Mouse (Mus musculus): ENCODE measurements around the gene Nphp4.

- TF ChIP-seq MYOD1 (IDR thresholded peaks at IDR 0.05; ENCODE audit: control insufficient read depth in 1 of 3, insufficient read length in 2 of 3, low read depth in 2 of 3) (no peak), POLR2A (IDR thresholded peaks at IDR 0.05; ENCODE audit: insufficient read length, low read depth) (no peak), TCF12 (IDR thresholded peaks at IDR 0.05; ENCODE audit: insufficient read depth, poor library complexity, severe bottlenecking) (no peak), POLR2AphosphoS2 (IDR thresholded peaks at IDR 0.05; ENCODE audit: insufficient read length, low read depth) (no peak), CEBPB (IDR thresholded peaks at IDR 0.05; ENCODE audit: insufficient read depth, poor library complexity, severe bottlenecking) (no peak), MYOG (IDR thresholded peaks at IDR 0.05; ENCODE audit: control insufficient read depth in 1 of 3, insufficient read depth in 1 of 3, insufficient read length in 2 of 3, low read depth in 2 of 3) (no peak), USF1 (IDR thresholded peaks at IDR 0.05; ENCODE audit: low read depth) (no peak), TCF3 (IDR thresholded peaks at IDR 0.05; ENCODE audit: insufficient read length, low read depth) (no peak), E2F4 (IDR thresholded peaks at IDR 0.05; ENCODE audit: insufficient read depth) (no peak), MAX (IDR thresholded peaks at IDR 0.05; ENCODE audit: low read depth) (no peak)
These were observed 35.6 kb upstream of the Nphp4 start for GRCm38 (mm10) chr4:152440882-152441281.

All from myocyte (in vitro differentiated cells).